Mouse (Mus musculus): ENCODE measurements at regions not wholly inside any gene's neighbourhood (a gene's known extent, or its start where the extent isn't known, plus 50 kb on each side); places are given as distances from the start of the nearest gene placed in this dataset.

- no peak for DNase-seq (ENCODE audit: low read depth, low spot score)
Observed at GRCm38 (mm10) chr2:170258367-170258766, 110.5 kb upstream of the Zfp217 start.

- DNase-seq (ENCODE audit: low read depth, low spot score), result no peak
Observed at GRCm38 (mm10) chr2:170257671-170258235, 109.8 kb upstream of the Zfp217 start.

DNA sequence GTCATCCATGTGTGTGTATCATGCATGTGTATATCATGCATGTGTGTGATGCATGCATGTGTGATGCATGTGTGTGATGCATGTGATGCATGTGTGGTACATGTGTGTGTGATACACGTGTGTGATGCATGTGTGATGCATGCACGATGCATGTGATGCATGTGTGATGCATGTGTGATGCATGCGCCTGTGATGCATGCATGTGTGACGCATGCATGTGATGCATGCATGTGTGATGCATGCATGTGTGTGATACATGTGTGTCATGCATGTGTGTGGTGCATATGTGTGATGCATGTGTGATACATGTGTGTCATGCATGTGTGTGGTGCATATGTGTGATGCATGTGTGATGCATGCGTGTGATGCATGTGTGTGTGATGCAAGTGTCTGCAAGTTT is 108.1 kb upstream of the Zfp217 start:
- no peak for DNase-seq (ENCODE audit: low read depth, low spot score)

- DNase-seq (ENCODE audit: low read depth, low spot score), result no peak
Observed at GRCm38 (mm10) chr2:170255533-170255932, 107.6 kb upstream of the Zfp217 start.

- DNase-seq (ENCODE audit: low read depth, low spot score), result no peak
Observed at GRCm38 (mm10) chr2:170253681-170254440, 106.0 kb upstream of the Zfp217 start.

GRCm38 (mm10) chr2:170252255-170253034 is 104.5 kb upstream of the Zfp217 start:
- DNase-seq (ENCODE audit: low read depth, low spot score), result no peak

GRCm38 (mm10) chr2:170250680-170251079 is 102.8 kb upstream of the Zfp217 start:
- no peak for DNase-seq (ENCODE audit: low read depth, low spot score)

GRCm38 (mm10) chr2:170247702-170248445 is 100.0 kb upstream of the Zfp217 start:
- no peak for DNase-seq (ENCODE audit: low read depth, low spot score)

- DNase-seq (ENCODE audit: low read depth, low spot score), result no peak
Observed at GRCm38 (mm10) chr2:170245637-170246341, 97.9 kb upstream of the Zfp217 start.

DNA sequence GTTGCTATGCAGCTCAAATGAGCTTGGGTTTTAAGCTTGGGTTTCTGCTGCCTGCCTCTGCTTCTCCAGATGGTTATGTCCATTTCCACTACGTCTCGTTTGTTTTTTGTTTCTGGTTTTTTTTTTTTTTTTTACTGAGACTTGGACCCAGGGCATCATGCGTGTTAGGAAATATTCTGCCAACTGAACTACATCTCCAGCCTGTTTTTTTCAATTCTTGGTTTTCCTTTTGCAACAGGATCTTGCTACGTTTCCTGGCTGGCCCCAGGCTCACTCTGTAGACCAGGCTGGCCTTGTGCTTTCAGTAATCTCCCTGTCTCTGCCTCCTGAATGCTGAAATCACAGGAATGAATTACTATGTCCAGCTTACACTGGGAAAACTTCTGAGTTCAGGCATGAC is 96.2 kb upstream of the Zfp217 start:
- no peak for DNase-seq (ENCODE audit: low read depth, low spot score)

DNA sequence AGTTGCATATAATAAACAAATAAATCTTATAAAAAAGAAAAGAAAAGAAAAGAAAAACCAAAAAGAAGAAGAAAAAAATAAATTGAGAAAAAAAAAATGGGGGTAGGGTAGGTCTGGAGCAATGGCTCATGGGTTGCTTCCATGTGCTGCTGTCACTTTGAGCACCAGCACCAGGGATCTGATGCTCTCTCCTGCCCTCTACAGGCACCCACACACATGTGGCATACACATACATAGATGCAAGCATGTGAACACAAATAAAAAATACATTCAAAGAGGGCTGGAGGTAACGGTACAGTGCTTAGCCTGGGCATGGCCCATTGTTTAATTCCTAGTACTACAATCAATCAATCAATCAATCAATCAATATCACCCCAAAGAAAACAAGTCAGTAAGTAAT is 90.1 kb upstream of the Zfp217 start:
- DNase-seq (ENCODE audit: low read depth, low spot score), result no peak

DNA sequence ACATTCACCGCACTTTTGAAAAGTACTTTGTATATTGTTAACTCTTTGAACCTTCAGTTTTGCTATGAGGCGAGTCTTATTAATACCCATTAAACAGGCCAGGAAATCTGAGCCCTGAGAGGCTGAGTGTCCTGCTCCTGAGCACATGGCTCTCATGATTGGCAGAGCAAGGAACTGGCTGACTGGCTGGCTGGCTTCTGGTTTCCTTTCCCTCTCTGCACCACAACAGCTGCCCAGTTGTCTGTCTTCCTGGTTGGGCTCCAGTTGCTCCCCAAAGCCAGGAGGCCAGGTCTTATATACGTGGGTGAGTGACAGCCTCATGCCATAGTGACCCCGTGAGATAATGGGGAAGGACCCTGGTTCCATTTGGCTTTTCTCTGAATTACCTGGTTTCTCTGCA is 85.5 kb upstream of the Zfp217 start:
- DNase-seq (ENCODE audit: low read depth, low spot score), result no peak

DNA sequence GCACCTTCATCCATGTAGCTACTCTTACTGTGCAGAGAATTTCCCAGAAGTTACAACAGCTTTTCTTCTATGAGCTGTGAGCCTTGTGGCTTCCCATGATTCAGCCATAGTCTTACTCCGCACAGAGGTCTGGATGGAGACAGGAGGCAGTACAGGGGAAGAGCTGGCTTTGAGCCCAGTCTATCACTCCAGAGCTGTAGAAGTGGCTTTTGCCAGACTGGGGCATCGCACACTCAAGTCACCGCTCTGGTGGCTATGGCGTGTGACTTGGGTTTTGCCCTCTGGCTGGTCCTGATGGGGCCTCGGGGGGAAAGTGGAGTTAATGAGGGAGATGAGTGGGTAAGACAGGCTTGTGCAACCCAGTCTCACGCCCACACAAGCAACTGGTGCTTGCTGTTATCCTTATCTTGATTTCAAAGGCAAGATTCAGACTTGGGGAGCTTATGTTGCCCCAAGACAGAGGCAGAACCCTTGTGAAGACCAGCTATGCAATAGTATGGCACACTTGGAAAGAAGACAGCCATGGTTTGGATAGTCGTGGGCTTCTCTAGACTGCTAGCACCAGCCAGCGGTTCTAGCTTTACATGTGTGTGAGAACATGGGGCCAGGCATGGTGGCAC is 81.7 kb upstream of the Zfp217 start:
- no peak for DNase-seq (ENCODE audit: low read depth, low spot score)

- no peak for DNase-seq (ENCODE audit: low read depth, low spot score)
Observed at GRCm38 (mm10) chr2:170228318-170228994, 80.6 kb upstream of the Zfp217 start.

GRCm38 (mm10) chr2:170223872-170224271 is 76.0 kb upstream of the Zfp217 start:
- no peak for DNase-seq (ENCODE audit: low read depth, low spot score)

- no peak for DNase-seq (ENCODE audit: low read depth, low spot score)
Observed at GRCm38 (mm10) chr2:170222819-170223218, 74.9 kb upstream of the Zfp217 start.

- DNase-seq (ENCODE audit: low read depth, low spot score), result no peak
Observed at GRCm38 (mm10) chr2:170221994-170222535, 74.2 kb upstream of the Zfp217 start.

- no peak for DNase-seq (ENCODE audit: low read depth, low spot score)
Observed at GRCm38 (mm10) chr2:170220871-170221369, 73.0 kb upstream of the Zfp217 start.

GRCm38 (mm10) chr2:170220443-170220842 is 72.5 kb upstream of the Zfp217 start:
- DNase-seq (ENCODE audit: low read depth, low spot score), result no peak
